ENCODE assay signal across 14 mouse cellular contexts in genomic region chr2:174884232-174885225, GRCm38 (mm10).
DNase-seq lines count a peak whose midpoint lies in the region; ATAC-seq and TF ChIP-seq lines count a peak whose summit lies in the region.
"Had no signal": no experiment of that assay in that cellular context is flagged by ENCODE, and none has a peak within 500 bp of the region (broad histone marks: within the 10 kb centered on the region; RNA-seq: fewer than 3 reads in every experiment).

No protein-coding gene starts in this region.

- H3K27me3 ChIP-seq in hindbrain, embryonic 10.5 days (ENCODE audit: insufficient read depth, poor library complexity, severe bottlenecking), result no peaks in the 10 kb centered on the region
- no peaks in the 10 kb centered on the region for H3K27me3 ChIP-seq in hindbrain, postnatal 0 days (ENCODE audit: insufficient read depth, low read length)
- no peaks in the 10 kb centered on the region for H3K27me3 ChIP-seq in neural tube, embryonic 11.5 days (ENCODE audit: control insufficient read depth, insufficient read depth, low read length)
- H3K27me3 ChIP-seq in limb, embryonic 11.5 days (ENCODE audit: control insufficient read depth, insufficient read depth, low read length), result no peaks in the 10 kb centered on the region
- H3K27me3 ChIP-seq: heart, embryonic 15.5 days had no signal

- no peak overlapping the region for H3K4me3 ChIP-seq in hindbrain, embryonic 10.5 days
- H3K4me3 ChIP-seq in hindbrain, postnatal 0 days (ENCODE audit: low read length), result no peak overlapping the region
- H3K4me3 ChIP-seq in neural tube, embryonic 11.5 days (ENCODE audit: low read depth, low read length), result no peak overlapping the region
- H3K4me3 ChIP-seq in limb, embryonic 11.5 days (ENCODE audit: low read depth, low read length), result no peak overlapping the region
- H3K4me3 ChIP-seq: heart, embryonic 15.5 days had no signal

- H3K4me2 ChIP-seq in hindbrain, postnatal 0 days (ENCODE audit: low read depth, low read length), result no peak overlapping the region
- H3K4me2 ChIP-seq in neural tube, embryonic 11.5 days (ENCODE audit: low read depth), result no peak overlapping the region
- no peak overlapping the region for H3K4me2 ChIP-seq in limb, embryonic 11.5 days (ENCODE audit: low read depth, severe bottlenecking)
- H3K4me2 ChIP-seq: heart, embryonic 15.5 days; lung, embryonic 14.5 days had no signal

- peak overlapping the region; percentile 16; the same call in 1 of the 2 replicates for H3K27ac ChIP-seq in hindbrain, embryonic 10.5 days
- H3K27ac ChIP-seq in hindbrain, postnatal 0 days, result no peak overlapping the region
- 0 out of 2 replicates have a peak overlapping the region, but pooled peaks have one; percentile 50 for H3K27ac ChIP-seq in neural tube, embryonic 11.5 days (ENCODE audit: low read depth, low read length)
- no peak overlapping the region for H3K27ac ChIP-seq in limb, embryonic 11.5 days (replicated peaks; ENCODE audit: low read depth, low read length)
- H3K27ac ChIP-seq: heart, embryonic 15.5 days had no signal

- H3K36me3 ChIP-seq in hindbrain, embryonic 10.5 days, result no peaks in the 10 kb centered on the region
- no peaks in the 10 kb centered on the region for H3K36me3 ChIP-seq in hindbrain, postnatal 0 days (ENCODE audit: insufficient read depth, low read length)
- H3K36me3 ChIP-seq in neural tube, embryonic 11.5 days (ENCODE audit: control insufficient read depth, insufficient read depth, low read length), result no peaks in the 10 kb centered on the region
- H3K36me3 ChIP-seq in limb, embryonic 11.5 days (ENCODE audit: control insufficient read depth, insufficient read depth, low read length), result no peaks in the 10 kb centered on the region
- H3K36me3 ChIP-seq: heart, embryonic 15.5 days had no signal

- ATAC-seq in hindbrain, postnatal 0 days, result no peak
- ATAC-seq in neural tube, embryonic 11.5 days (ENCODE audit: insufficient read depth, low FRiP score, low TSS enrichment), result no peak
- ATAC-seq in limb, embryonic 11.5 days (ENCODE audit: insufficient number of reproducible peaks, low FRiP score, low TSS enrichment, low read depth), result no peak

- no peak overlapping the region for H3K9ac ChIP-seq in hindbrain, postnatal 0 days (replicated peaks; ENCODE audit: low read length)
- peak overlapping the region; percentile 22 for H3K9ac ChIP-seq in neural tube, embryonic 11.5 days (ENCODE audit: low read length)
- H3K9ac ChIP-seq in limb, embryonic 11.5 days (ENCODE audit: low read length), result peak overlapping the region; percentile 44; the same call in 1 of the 2 replicates
- H3K9ac ChIP-seq: heart, embryonic 15.5 days; lung, embryonic 14.5 days had no signal

- DNase-seq in hindbrain, embryonic 10.5 days (ENCODE audit: low spot score), result no peak
- no peak for DNase-seq in hindbrain, postnatal 0 days (ENCODE audit: low spot score)
- DNase-seq in neural tube, embryonic 11.5 days (ENCODE audit: low spot score), result peak; percentile 47
- DNase-seq in neural tube, embryonic 10.5 days (ENCODE audit: extremely low spot score, low spot score), result no peak
- no peak for DNase-seq in limb, embryonic 11.5 days (ENCODE audit: low spot score)
- DNase-seq in left cerebral cortex, adult 9 months (ENCODE audit: low spot score in 2 of 2), result no peak
- DNase-seq in cerebellum, adult 11-12 months, result no peak
- DNase-seq in urinary bladder, postnatal 10 days (ENCODE audit: low spot score), result no peak
- DNase-seq: cerebellum, adult 18-20 months; kidney, adult 2 months; liver; lung, embryonic 14.5 days; thymus, adult 2 months had no signal

- no peak for TF ChIP-seq CTCF in hindbrain, postnatal 0 days (IDR thresholded peaks at IDR 0.05; ENCODE audit: low read depth)

- 0 out of 2 replicates have a peak, but pooled peaks cover 8% of the 10 kb centered on the region for H3K4me1 ChIP-seq in hindbrain, embryonic 10.5 days (replicated peaks)
- H3K4me1 ChIP-seq in hindbrain, postnatal 0 days (ENCODE audit: insufficient read depth, low read length), result no peaks in the 10 kb centered on the region
- peaks cover 6% of the 10 kb centered on the region; the same call in 1 of the 2 replicates for H3K4me1 ChIP-seq in neural tube, embryonic 11.5 days (ENCODE audit: control insufficient read depth, insufficient read depth, low read length)
- peaks cover 7% of the 10 kb centered on the region for H3K4me1 ChIP-seq in limb, embryonic 11.5 days (ENCODE audit: control insufficient read depth, insufficient read depth, low read length)
- H3K4me1 ChIP-seq: heart, embryonic 15.5 days had no signal

- H3K9me3 ChIP-seq in hindbrain, embryonic 10.5 days, result no peaks in the 10 kb centered on the region
- no peaks in the 10 kb centered on the region for H3K9me3 ChIP-seq in hindbrain, postnatal 0 days (ENCODE audit: low read length)
- H3K9me3 ChIP-seq in neural tube, embryonic 11.5 days (ENCODE audit: control insufficient read depth, low read length), result no peaks in the 10 kb centered on the region
- H3K9me3 ChIP-seq in limb, embryonic 11.5 days (ENCODE audit: control insufficient read depth, low read length), result no peaks in the 10 kb centered on the region
- H3K9me3 ChIP-seq: heart, embryonic 15.5 days had no signal

- WGBS in hindbrain, embryonic 10.5 days, result 78% methylated on average over 19 of the region's 19 CpGs
- 62% methylated on average over 19 of the region's 19 CpGs for WGBS in hindbrain, postnatal 0 days
- 51% methylated on average over 19 of the region's 19 CpGs for WGBS in neural tube, embryonic 11.5 days
- 45% methylated on average over 19 of the region's 19 CpGs for WGBS in limb, embryonic 11.5 days

Comparison
In these comparisons a context has a peak if more than half of its experiments do, and no peak if none do; other contexts are left out.
1. H3K27ac ChIP-seq: peak in hindbrain, embryonic 10.5 days (single experiment) and neural tube, embryonic 11.5 days (single experiment); none in hindbrain, postnatal 0 days (single experiment) and limb, embryonic 11.5 days (single experiment).